8 mouse cellular contexts compared by ENCODE assay signal in the genomic region with DNA sequence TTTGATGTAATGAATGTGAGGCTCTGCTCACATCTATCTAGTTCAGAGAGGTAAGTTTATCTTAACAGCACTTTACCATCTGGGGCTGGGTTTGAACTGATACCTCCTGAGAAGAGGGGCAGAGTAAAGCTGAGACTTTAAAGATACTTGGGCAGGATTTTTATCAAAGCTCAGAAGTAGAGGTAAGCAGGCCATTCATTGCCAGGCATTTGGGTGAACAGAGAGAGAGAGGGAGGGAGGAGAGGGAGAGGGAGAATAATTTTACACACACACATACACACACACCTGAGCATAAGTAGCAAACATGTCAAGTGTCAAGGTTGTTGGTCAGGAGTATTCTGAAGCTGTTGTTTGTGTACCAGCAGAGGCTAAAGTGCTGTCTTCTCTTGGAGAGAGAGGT. TPM values are rescaled to one million over a fixed set of nuclear protein-coding genes. Genes with fewer than 3 reads are reported as not detected.
A peak's percentile ranks its signal among the peaks of the same experiment; 100 is the strongest.
DNase-seq lines count a peak whose midpoint lies in the region; ATAC-seq and TF ChIP-seq lines count a peak whose summit lies in the region.

TSS of gene Cd38 (plus strand) at position 301 of the 400 bp plus-strand sequence.

- H3K9ac ChIP-seq in limb, embryonic 15.5 days = no peak within 1 kb of the TSS

- no peaks in the 10 kb centered on the region for H3K27me3 ChIP-seq in testis, adult 2 months (ENCODE audit: control insufficient read depth, insufficient read depth, low read length)
- H3K27me3 ChIP-seq in limb, embryonic 15.5 days = no peaks in the 10 kb centered on the region; the same call in 1 of the 2 replicates

- no peak within 1 kb of the TSS for H3K27ac ChIP-seq in testis, adult 2 months (ENCODE audit: control insufficient read depth, insufficient read depth, low read depth, low read length)
- peak within 1 kb of the TSS; percentile 29; the same call in 1 of the 2 replicates for H3K27ac ChIP-seq in limb, embryonic 15.5 days

- TF ChIP-seq POLR2A in testis, adult 2 months (IDR thresholded peaks at IDR 0.05; ENCODE audit: control insufficient read depth, low read depth, low read length) = no peak

- peak within 1 kb of the TSS; percentile 19 for H3K4me3 ChIP-seq in testis, adult 2 months (ENCODE audit: control insufficient read depth, low read depth, low read length)
- H3K4me3 ChIP-seq in limb, embryonic 15.5 days = peak within 1 kb of the TSS; percentile 36

- no peak for DNase-seq in adrenal gland, adult 8-10 months
- DNase-seq in adrenal gland, adult (ENCODE audit: inconsistent age in 2 of 2, low spot score in 1 of 2) = no peak
- DNase-seq in testis, postnatal 10 days (ENCODE audit: low spot score) = no peak
- no peak for DNase-seq in Muller cell, postnatal 12 days (ENCODE audit: inconsistent ontology term)
- DNase-seq in spleen, postnatal 4 days (ENCODE audit: low spot score in 2 of 2) = no peak
- no peak for DNase-seq in layer of hippocampus, postnatal 25 days (ENCODE audit: extremely low spot score in 1 of 2, low spot score in 1 of 2)

- H3K36me3 ChIP-seq in testis, adult 2 months (ENCODE audit: control insufficient read depth, insufficient read depth, low read length) = no peaks in the 10 kb centered on the region
- H3K36me3 ChIP-seq in limb, embryonic 15.5 days = no peaks in the 10 kb centered on the region

- ATAC-seq in limb, embryonic 15.5 days (ENCODE audit: insufficient number of reproducible peaks, low FRiP score, low TSS enrichment, low read depth) = no peak

- peak within 1 kb of the TSS; percentile 61 for H3K4me2 ChIP-seq in limb, embryonic 15.5 days

- no peak for TF ChIP-seq CTCF in testis, adult 2 months (IDR thresholded peaks at IDR 0.05; ENCODE audit: control insufficient read depth, insufficient read depth, insufficient replicate concordance, low read depth, low read length)

- H3K9me3 ChIP-seq in limb, embryonic 15.5 days = no peaks in the 10 kb centered on the region

- peaks cover 7% of the 10 kb centered on the region; the same call in 1 of the 2 replicates for H3K4me1 ChIP-seq in testis, adult 2 months (ENCODE audit: control insufficient read depth, insufficient read depth, low read length)
- H3K4me1 ChIP-seq in limb, embryonic 15.5 days = peaks cover 10% of the 10 kb centered on the region

RNA-seq across cellular contexts. Expression of gene Cd38, which starts in this region (rescaled TPM):
- 10 to 100 TPM; 10.0 to 18.3 (median 12.8) TPM for total RNA-seq in adrenal gland, adult 8-10 months (2022)
- 0.40 and 0.48 TPM in 2 replicates for polyA plus RNA-seq in testis, adult 2 months (2012; rRNA removed)
- 7.0 and 7.2 TPM in 2 replicates for polyA plus RNA-seq in limb, embryonic 15.5 days (2015; fragmentation: Nextera tagmentation; extraction: Ambion mirVana)
- 1 to 10 TPM; 7.6 to 9.6 TPM for total RNA-seq in layer of hippocampus, postnatal 25 days (2021)
